In the genomic region with DNA sequence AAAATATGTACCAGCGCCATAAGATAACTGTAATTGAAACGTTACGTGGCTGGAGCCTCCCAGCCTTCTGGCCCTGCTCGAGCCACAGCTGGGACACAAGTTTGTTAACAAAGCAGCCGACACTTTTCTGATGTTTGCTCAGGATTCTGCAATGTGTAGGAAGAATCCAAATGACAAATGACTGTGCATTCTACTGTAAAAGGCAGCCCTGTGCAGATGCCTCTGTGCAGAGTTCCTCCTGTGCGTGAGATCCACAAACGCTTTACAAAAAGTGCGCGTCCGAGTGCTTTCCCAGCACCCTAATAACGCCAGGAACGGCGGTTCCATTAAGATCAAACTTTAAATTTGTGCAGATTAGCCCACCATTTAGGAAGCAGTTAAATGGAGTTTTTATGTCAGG, we compare ENCODE assay signal across 16 mouse cellular contexts.
DNase-seq lines count a peak whose midpoint lies in the region; ATAC-seq and TF ChIP-seq lines count a peak whose summit lies in the region.
"Had no signal": no experiment of that assay in that cellular context is flagged by ENCODE, and none has a peak within 500 bp of the region (broad histone marks: within the 10 kb centered on the region; RNA-seq: fewer than 3 reads in every experiment).

No protein-coding gene starts in this region.

- H3K27me3 ChIP-seq in lung, embryonic 14.5 days (ENCODE audit: insufficient read depth, low read length): no peaks in the 10 kb centered on the region
- no peaks in the 10 kb centered on the region for H3K27me3 ChIP-seq in forebrain, embryonic 14.5 days (replicated peaks; ENCODE audit: control insufficient read depth, insufficient read depth, low read length)
- no peaks in the 10 kb centered on the region for H3K27me3 ChIP-seq in limb, embryonic 14.5 days (ENCODE audit: control insufficient read depth, insufficient read depth, low read length)
- no peaks in the 10 kb centered on the region for H3K27me3 ChIP-seq in neural tube, embryonic 15.5 days (replicated peaks)

- no peak for ATAC-seq in lung, embryonic 14.5 days (ENCODE audit: insufficient read depth)
- no peak for ATAC-seq in forebrain, embryonic 14.5 days
- ATAC-seq in limb, embryonic 14.5 days (ENCODE audit: low FRiP score, low read depth): no peak
- ATAC-seq in neural tube, embryonic 15.5 days (ENCODE audit: low FRiP score): no peak
- ATAC-seq: activated CD4-positive, CD25-positive, alpha-beta regulatory T cell, adult 4 months had no signal

- no peak overlapping the region for H3K9ac ChIP-seq in lung, embryonic 14.5 days
- no peak overlapping the region; the same call in 1 of the 2 replicates for H3K9ac ChIP-seq in forebrain, embryonic 14.5 days (ENCODE audit: low read length)
- H3K9ac ChIP-seq in limb, embryonic 14.5 days (ENCODE audit: low read depth, low read length, severe bottlenecking): 0 out of 2 replicates have a peak overlapping the region, but pooled peaks have one; percentile 0
- no peak overlapping the region for H3K9ac ChIP-seq in neural tube, embryonic 15.5 days (replicated peaks)
- H3K9ac ChIP-seq: liver, embryonic 14.5 days had no signal

- no peak for TF ChIP-seq POLR2A in limb, embryonic 14.5 days (IDR thresholded peaks at IDR 0.05; ENCODE audit: borderline replicate concordance, extremely low read depth, insufficient read depth, insufficient read length)

- no peak overlapping the region for H3K4me3 ChIP-seq in lung, embryonic 14.5 days (ENCODE audit: low read depth, low read length)
- H3K4me3 ChIP-seq in forebrain, embryonic 14.5 days (ENCODE audit: low read depth, low read length): no peak overlapping the region
- H3K4me3 ChIP-seq in limb, embryonic 14.5 days (replicated peaks; ENCODE audit: low read length): no peak overlapping the region
- H3K4me3 ChIP-seq in neural tube, embryonic 15.5 days (replicated peaks): no peak overlapping the region
- H3K4me3 ChIP-seq: heart, embryonic 10.5 days had no signal

- H3K36me3 ChIP-seq in lung, embryonic 14.5 days (ENCODE audit: insufficient read depth): no peaks in the 10 kb centered on the region
- H3K36me3 ChIP-seq in forebrain, embryonic 14.5 days (ENCODE audit: control insufficient read depth, insufficient read depth, low read length): no peaks in the 10 kb centered on the region
- H3K36me3 ChIP-seq in limb, embryonic 14.5 days (ENCODE audit: control insufficient read depth, insufficient read depth, low read length): no peaks in the 10 kb centered on the region
- no peaks in the 10 kb centered on the region for H3K36me3 ChIP-seq in neural tube, embryonic 15.5 days
- H3K36me3 ChIP-seq: heart, embryonic 10.5 days had no signal

- H3K9me3 ChIP-seq in lung, embryonic 14.5 days (ENCODE audit: low read depth, low read length): no peaks in the 10 kb centered on the region
- no peaks in the 10 kb centered on the region for H3K9me3 ChIP-seq in forebrain, embryonic 14.5 days (replicated peaks; ENCODE audit: control insufficient read depth, low read length)
- H3K9me3 ChIP-seq in limb, embryonic 14.5 days (ENCODE audit: control insufficient read depth, low read length): no peaks in the 10 kb centered on the region
- no peaks in the 10 kb centered on the region for H3K9me3 ChIP-seq in neural tube, embryonic 15.5 days (replicated peaks)
- H3K9me3 ChIP-seq: heart, embryonic 10.5 days had no signal

- no peaks in the 10 kb centered on the region for H3K4me1 ChIP-seq in lung, embryonic 14.5 days (ENCODE audit: insufficient read depth)
- H3K4me1 ChIP-seq in forebrain, embryonic 14.5 days (ENCODE audit: control insufficient read depth, insufficient read depth, low read length): peaks cover 4% of the 10 kb centered on the region; the same call in 1 of the 2 replicates
- peaks cover 10% of the 10 kb centered on the region; the same call in 1 of the 2 replicates for H3K4me1 ChIP-seq in limb, embryonic 14.5 days (ENCODE audit: control insufficient read depth, insufficient read depth, low read length)
- H3K4me1 ChIP-seq in neural tube, embryonic 15.5 days: peaks cover 14% of the 10 kb centered on the region
- H3K4me1 ChIP-seq: heart, embryonic 10.5 days had no signal

- peak; percentile 39 for DNase-seq in lung, embryonic 14.5 days
- no peak for DNase-seq in lung, postnatal 14 days
- DNase-seq in forebrain, embryonic 14.5 days (ENCODE audit: low spot score): peak; percentile 41
- DNase-seq in limb, embryonic 14.5 days (ENCODE audit: low spot score): no peak
- no peak for DNase-seq in thymus, postnatal 14 days
- DNase-seq in spleen, adult 12 weeks (ENCODE audit: low spot score): no peak
- DNase-seq: cerebellum, adult 11 months; heart, postnatal 4 days; kidney, adult 8-10 months; lung, postnatal 4 days; right cerebral cortex, postnatal 25 days; thymus, adult 2 months had no signal

- 37% methylated on average over 13 of the region's 13 CpGs for WGBS in lung, embryonic 14.5 days
- 26% methylated on average over 13 of the region's 13 CpGs for whole genome bisulfite sequencing in forebrain, embryonic 14.5 days
- WGBS in limb, embryonic 14.5 days: 23% methylated on average over 13 of the region's 13 CpGs
- WGBS in neural tube, embryonic 15.5 days: 27% methylated on average over 13 of the region's 13 CpGs

- no peak overlapping the region for H3K27ac ChIP-seq in lung, embryonic 14.5 days (ENCODE audit: low read depth)
- no peak overlapping the region; the same call in 1 of the 2 replicates for H3K27ac ChIP-seq in forebrain, embryonic 14.5 days (ENCODE audit: low read depth, low read length)
- H3K27ac ChIP-seq in limb, embryonic 14.5 days (replicated peaks; ENCODE audit: low read depth, low read length): no peak overlapping the region
- H3K27ac ChIP-seq in neural tube, embryonic 15.5 days (replicated peaks): no peak overlapping the region
- H3K27ac ChIP-seq: heart, embryonic 10.5 days; liver, embryonic 14.5 days had no signal

- peak overlapping the region; percentile 10; the same call in 1 of the 2 replicates for H3K4me2 ChIP-seq in lung, embryonic 14.5 days
- peak overlapping the region; percentile 10; the same call in 1 of the 2 replicates for H3K4me2 ChIP-seq in forebrain, embryonic 14.5 days (ENCODE audit: low read length)
- H3K4me2 ChIP-seq in limb, embryonic 14.5 days (replicated peaks; ENCODE audit: low read depth, low read length, severe bottlenecking): no peak overlapping the region; the same call in 1 of the 2 replicates
- peak overlapping the region; percentile 23; the same call in 1 of the 2 replicates for H3K4me2 ChIP-seq in neural tube, embryonic 15.5 days

- TF ChIP-seq CTCF in lung, embryonic 14.5 days (IDR thresholded peaks at IDR 0.05; ENCODE audit: low read depth): no peak

Comparison
In these comparisons a context has a peak if more than half of its experiments do, and no peak if none do; other contexts are left out.
1. DNase-seq: peak in lung, embryonic 14.5 days (single experiment) and forebrain, embryonic 14.5 days (single experiment); none in lung, postnatal 14 days (single experiment), limb, embryonic 14.5 days (single experiment), thymus, postnatal 14 days (single experiment) and spleen, adult 12 weeks (single experiment).